Mouse (Mus musculus): ENCODE measurements at regions not wholly inside any gene's neighbourhood (a gene's known extent, or its start where the extent isn't known, plus 50 kb on each side); places are given as distances from the start of the nearest gene placed in this dataset.

GRCm38 (mm10) chr4:106254761-106255475 is 61.1 kb upstream of the Usp24 start:
- Histone ChIP-seq H3K4me3 (replicated peaks) (no peak overlapping the region), H3K36me3 (no peaks in the 10 kb centered on the region), H3K9ac (replicated peaks) (no peak overlapping the region), H3K27me3 (no peaks in the 10 kb centered on the region), H3K9me3 (no peaks in the 10 kb centered on the region), H3K4me2 (no peak overlapping the region), H3K4me1 (replicated peaks) (peaks cover 9% of the 10 kb centered on the region; the same call in 1 of the 2 replicates), H3K27ac (no peak overlapping the region)
- ATAC-seq (ENCODE audit: insufficient number of reproducible peaks, insufficient read depth, low FRiP score, low TSS enrichment, low read depth), result no peak
- WGBS, result 76% methylated on average over 3 of the region's 3 CpGs

GRCm38 (mm10) chr4:106255959-106256609 is 59.9 kb upstream of the Usp24 start:
- Histone ChIP-seq H3K4me3 (replicated peaks) (no peak overlapping the region), H3K27me3 (no peaks in the 10 kb centered on the region), H3K4me2 (no peak overlapping the region), H3K9ac (replicated peaks) (no peak overlapping the region), H3K36me3 (no peaks in the 10 kb centered on the region), H3K27ac (peak overlapping the region; percentile 72), H3K4me1 (replicated peaks) (peaks cover 9% of the 10 kb centered on the region; the same call in 1 of the 2 replicates), H3K9me3 (no peaks in the 10 kb centered on the region)
- ATAC-seq (ENCODE audit: insufficient number of reproducible peaks, insufficient read depth, low FRiP score, low TSS enrichment, low read depth), result peak; percentile 68

- Histone ChIP-seq H3K27ac (no peak overlapping the region), H3K4me1 (replicated peaks) (peaks cover 6% of the 10 kb centered on the region), H3K9ac (replicated peaks) (no peak overlapping the region), H3K27me3 (no peaks in the 10 kb centered on the region), H3K4me2 (no peak overlapping the region), H3K9me3 (no peaks in the 10 kb centered on the region), H3K4me3 (replicated peaks) (no peak overlapping the region), H3K36me3 (no peaks in the 10 kb centered on the region)
- ATAC-seq (ENCODE audit: insufficient number of reproducible peaks, insufficient read depth, low FRiP score, low TSS enrichment, low read depth), result no peak
- 78% methylated on average over 3 of the region's 3 CpGs for WGBS
These were observed 54.6 kb upstream of the Usp24 start for GRCm38 (mm10) chr4:106261404-106261803.

- H3K9ac ChIP-seq (replicated peaks), result no peak overlapping the region
- peaks cover 4% of the 10 kb centered on the region for H3K4me1 ChIP-seq (replicated peaks)
- 79% methylated on average over 3 of the region's 3 CpGs for WGBS
- no peak for ATAC-seq (ENCODE audit: insufficient number of reproducible peaks, insufficient read depth, low FRiP score, low TSS enrichment, low read depth)
- H3K4me3 ChIP-seq (replicated peaks), result no peak overlapping the region
- H3K36me3 ChIP-seq, result no peaks in the 10 kb centered on the region
- no peak overlapping the region for H3K4me2 ChIP-seq
- no peaks in the 10 kb centered on the region for H3K9me3 ChIP-seq
- no peak overlapping the region for H3K27ac ChIP-seq
- no peaks in the 10 kb centered on the region for H3K27me3 ChIP-seq
These were observed 54.0 kb upstream of the Usp24 start for GRCm38 (mm10) chr4:106261901-106262560.

- no peak overlapping the region for H3K4me2 ChIP-seq
- peaks cover 4% of the 10 kb centered on the region for H3K4me1 ChIP-seq (replicated peaks)
- H3K36me3 ChIP-seq, result no peaks in the 10 kb centered on the region
- no peak overlapping the region for H3K27ac ChIP-seq
- H3K27me3 ChIP-seq, result no peaks in the 10 kb centered on the region
- 82% methylated on average over 9 of the region's 9 CpGs for WGBS
- ATAC-seq (ENCODE audit: insufficient number of reproducible peaks, insufficient read depth, low FRiP score, low TSS enrichment, low read depth), result no peak
- no peak overlapping the region for H3K9ac ChIP-seq (replicated peaks)
- no peak overlapping the region for H3K4me3 ChIP-seq (replicated peaks)
- H3K9me3 ChIP-seq, result no peaks in the 10 kb centered on the region
These were observed 53.0 kb upstream of the Usp24 start for GRCm38 (mm10) chr4:106262751-106263725.

Measured in limb, embryonic 12.5 days (tissue).